Mouse (Mus musculus) limb, embryonic 14.5 days (tissue): Measurements from ENCODE around the gene Sik2. TPM values are rescaled to one million over a fixed set of nuclear protein-coding genes. Genes with fewer than 3 reads are reported as not detected.

Experiments used
- ATAC-seq: fragments of 200-750 bp; cut with Nextera tagmentation; 2 replicates; pipeline ENCODE4 v1.8.0; 2017; ENCODE audit warnings: low read depth, moderate number of reproducible peaks, moderate TSS enrichment; ENCODE audit not compliant: low FRiP score
- DNase-seq: peaks from one replicate; pipeline ENCODE4 v3.0.0-alpha.2; 2015; ENCODE audit warnings: low spot score
- H3K27ac ChIP-seq: fragments of 300-500 bp; sonication (generic); replicated peaks from 2 replicates; pipeline ENCODE4 v1.5.1; 2014; ENCODE audit warnings: low read depth, mild to moderate bottlenecking, low read length, moderate library complexity, mixed read lengths
- H3K27me3 ChIP-seq: fragments of 300-500 bp; sonication (generic); 2 replicates; pipeline ENCODE4 v1.6.1; 2014; ENCODE audit warnings: low read length, mixed read lengths; ENCODE audit not compliant: control insufficient read depth, insufficient read depth
- H3K36me3 ChIP-seq: fragments of 300-500 bp; sonication (generic); 2 replicates; pipeline ENCODE4 v1.6.1; 2014; ENCODE audit warnings: mild to moderate bottlenecking, low read length, moderate library complexity, mixed read lengths; ENCODE audit not compliant: control insufficient read depth, insufficient read depth
- H3K4me1 ChIP-seq: fragments of 300-500 bp; sonication (generic); 2 replicates; pipeline ENCODE4 v1.6.1; 2014; ENCODE audit warnings: antibody characterized with exemption, low read length, mixed read lengths; ENCODE audit not compliant: control insufficient read depth, insufficient read depth
- H3K4me2 ChIP-seq: fragments of 300-500 bp; sonication (generic); replicated peaks from 2 replicates; pipeline ENCODE4 v1.6.1; 2014; ENCODE audit warnings: low read depth, mild to moderate bottlenecking, low read length, moderate library complexity; ENCODE audit not compliant: severe bottlenecking
- H3K4me3 ChIP-seq: fragments of 300-500 bp; sonication (generic); replicated peaks from 2 replicates; pipeline ENCODE4 v1.5.1; 2014; ENCODE audit warnings: low read length
- H3K9ac ChIP-seq: fragments of 300-500 bp; sonication (generic); 2 replicates; pipeline ENCODE4 v1.6.1; 2014; ENCODE audit warnings: mild to moderate bottlenecking, low read depth, low read length, moderate library complexity; ENCODE audit not compliant: severe bottlenecking
- H3K9me3 ChIP-seq: fragments of 300-500 bp; sonication (generic); 2 replicates; pipeline ENCODE4 v1.6.1; 2016; ENCODE audit warnings: low read length; ENCODE audit not compliant: control insufficient read depth
- POLR2A ChIP-seq: fragments of 200-500 bp; IDR thresholded peaks from 2 replicates; pipeline ENCODE4 v1.8.0; 2012; ENCODE audit warnings: inconsistent platforms, mild to moderate bottlenecking, moderate library complexity, borderline replicate concordance; ENCODE audit not compliant: insufficient read depth, insufficient read length; ENCODE audit errors: extremely low read depth
- WGBS: fragments of 180-500 bp; shearing (Covaris S2); extraction: QIAGEN DNeasy Blood & Tissue Kit; methylation state at CpG from one replicate; pipeline ENCODE4 v1.1.7; 2014; 5-methylcytosine and 5-hydroxymethylcytosine counted together
- polyA plus RNA-seq, 2 experiments: library from polyadenylated mRNA; depleted of rRNA in 1 of 2; stranded (reverse) in 1 of 2; unstranded in 1 of 2; fragments of >200 nt; fragmentation: Nextera tagmentation in 1 of 2; extraction: Ambion mirVana in 1 of 2; gene quantifications; 2 replicates each; pipeline versions ENCODE4 v1.2.1 to v1.2.3; 2012 to 2014

Gene Sik2
- polyA plus RNA-seq (2012; rRNA removed) (16.3 and 16.8 TPM in 2 replicates), polyA plus RNA-seq (2014; fragmentation: Nextera tagmentation; extraction: Ambion mirVana) (15.8 and 18.7 TPM in 2 replicates)

- ATAC-seq: peak; percentile 96
- Histone ChIP-seq H3K36me3 (no peaks in the 10 kb centered on the region), H3K4me2 (peak within 1 kb of the TSS; percentile 82), H3K4me1 (0 out of 2 replicates have a peak, but pooled peaks cover 3% of the 10 kb centered on the region), H3K9me3 (no peaks in the 10 kb centered on the region), H3K4me3 (peak within 1 kb of the TSS; percentile 85), H3K9ac (peak within 1 kb of the TSS; percentile 89), H3K27ac (peak within 1 kb of the TSS; percentile 82), H3K27me3 (no peaks in the 10 kb centered on the region)
- 0 out of 2 replicates have a peak, but pooled peaks have one; percentile 74 for TF ChIP-seq POLR2A
- under 1% methylated on average over 54 of the region's 85 CpGs for WGBS
- DNase-seq: peak; percentile 94
Measured at GRCm38 (mm10) chr9:51008841-51009655, at the start of gene Sik2. Gene Sik2 (minus strand): TSS chr9:51009073.

GRCm38 (mm10) chr9:51056360-51057324 lies 47.8 kb upstream of the Sik2 start:
- DNase-seq (no peak), ATAC-seq (no peak)
- 0 out of 2 replicates have a peak, but pooled peaks cover 2% of the 10 kb centered on the region for H3K4me1 ChIP-seq
- H3K27ac ChIP-seq: peak overlapping the region; percentile 33; the same call in 1 of the 2 replicates
- 41% methylated on average over 3 of the region's 3 CpGs for WGBS
- H3K36me3 ChIP-seq: no peaks in the 10 kb centered on the region
- no peak overlapping the region for H3K4me3 ChIP-seq
- H3K9ac ChIP-seq: no peak overlapping the region
- no peaks in the 10 kb centered on the region for H3K9me3 ChIP-seq
- TF ChIP-seq POLR2A: no peak
- no peak overlapping the region for H3K4me2 ChIP-seq
- no peaks in the 10 kb centered on the region for H3K27me3 ChIP-seq

GRCm38 (mm10) chr9:51052180-51052579 lies 43.3 kb upstream of the Sik2 start:
- 75% methylated on average over 3 of the region's 3 CpGs for WGBS
- DNase-seq: no peak
- Histone ChIP-seq H3K4me3 (no peak overlapping the region), H3K4me2 (no peak overlapping the region), H3K9ac (no peak overlapping the region), H3K9me3 (no peaks in the 10 kb centered on the region), H3K27me3 (no peaks in the 10 kb centered on the region), H3K4me1 (0 out of 2 replicates have a peak, but pooled peaks cover 2% of the 10 kb centered on the region), H3K36me3 (no peaks in the 10 kb centered on the region), H3K27ac (no peak overlapping the region)
- no peak for ATAC-seq
- TF ChIP-seq POLR2A: no peak

- no peak overlapping the region for H3K9ac ChIP-seq
- no peak overlapping the region for H3K4me2 ChIP-seq
- 75% methylated on average over 6 of the region's 6 CpGs for WGBS
- ATAC-seq: no peak
- H3K36me3 ChIP-seq: no peaks in the 10 kb centered on the region
- TF ChIP-seq POLR2A: no peak
- H3K4me3 ChIP-seq: no peak overlapping the region
- no peaks in the 10 kb centered on the region for H3K9me3 ChIP-seq
- no peak for DNase-seq
- H3K27me3 ChIP-seq: no peaks in the 10 kb centered on the region
- no peaks in the 10 kb centered on the region for H3K4me1 ChIP-seq
- H3K27ac ChIP-seq: no peak overlapping the region
Measured at GRCm38 (mm10) chr9:51042136-51042535, 33.3 kb upstream of the Sik2 start.

GRCm38 (mm10) chr9:51041491-51041980 lies 32.7 kb upstream of the Sik2 start:
- no peak overlapping the region for H3K27ac ChIP-seq
- H3K9me3 ChIP-seq: no peaks in the 10 kb centered on the region
- 92% methylated on average over 7 of the region's 7 CpGs for WGBS
- no peaks in the 10 kb centered on the region for H3K36me3 ChIP-seq
- DNase-seq (no peak), ATAC-seq (no peak)
- no peak overlapping the region for H3K4me3 ChIP-seq
- TF ChIP-seq POLR2A: no peak
- H3K4me2 ChIP-seq: no peak overlapping the region
- no peaks in the 10 kb centered on the region for H3K4me1 ChIP-seq
- no peaks in the 10 kb centered on the region for H3K27me3 ChIP-seq
- H3K9ac ChIP-seq: no peak overlapping the region
